Mouse (Mus musculus) lung, postnatal 25 days (tissue): ENCODE results near the gene 4930564D02Rik.

Source experiments
- DNase-seq: peaks from one replicate; pipeline ENCODE4 v3.0.0; 2022; ENCODE audit warnings: low spot score

Gene 4930564D02Rik

DNA sequence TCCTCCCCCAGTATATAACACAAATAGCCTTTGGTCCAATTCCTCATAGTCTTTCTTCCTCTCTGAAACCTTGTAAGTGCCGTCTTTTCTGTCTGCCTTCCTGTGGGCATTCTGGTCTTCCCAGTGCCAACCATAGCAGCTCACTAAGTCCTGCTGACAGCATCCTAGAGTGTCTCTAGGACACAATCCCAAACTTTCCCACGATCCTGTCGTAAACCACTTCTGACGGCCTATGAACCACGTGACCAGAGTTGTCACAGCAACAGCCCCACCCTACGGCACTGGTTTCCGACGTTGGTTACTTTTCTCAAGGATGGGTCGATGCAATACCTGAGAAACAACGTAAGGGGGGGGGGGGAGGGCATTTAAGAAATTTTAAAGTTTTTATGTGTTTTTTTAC is at the start of gene 4930564D02Rik:
Gene 4930564D02Rik (plus strand): TSS at position 301 of the 400 bp plus-strand sequence.
- DNase-seq = no peak

DNA sequence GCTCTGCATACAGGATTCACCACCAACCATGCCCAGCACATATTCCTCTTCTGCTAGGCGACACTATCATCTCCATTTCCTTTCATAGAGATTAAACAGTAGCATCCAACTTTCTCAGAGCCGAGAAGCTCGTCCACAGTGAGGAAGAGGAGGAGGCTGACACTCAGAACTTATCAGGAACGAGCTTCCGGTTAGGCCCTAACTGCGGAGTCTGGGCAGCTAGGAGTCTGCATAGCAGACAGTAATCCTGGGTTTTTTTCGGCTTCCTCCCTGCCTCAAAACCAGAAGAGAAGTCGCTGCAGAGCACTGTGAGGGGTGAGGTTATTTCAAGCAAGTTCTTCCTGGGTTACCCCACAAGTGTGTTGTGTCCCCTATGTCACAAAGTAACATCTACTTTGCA is 49.3 kb upstream of the 4930564D02Rik start:
- DNase-seq = no peak

DNA sequence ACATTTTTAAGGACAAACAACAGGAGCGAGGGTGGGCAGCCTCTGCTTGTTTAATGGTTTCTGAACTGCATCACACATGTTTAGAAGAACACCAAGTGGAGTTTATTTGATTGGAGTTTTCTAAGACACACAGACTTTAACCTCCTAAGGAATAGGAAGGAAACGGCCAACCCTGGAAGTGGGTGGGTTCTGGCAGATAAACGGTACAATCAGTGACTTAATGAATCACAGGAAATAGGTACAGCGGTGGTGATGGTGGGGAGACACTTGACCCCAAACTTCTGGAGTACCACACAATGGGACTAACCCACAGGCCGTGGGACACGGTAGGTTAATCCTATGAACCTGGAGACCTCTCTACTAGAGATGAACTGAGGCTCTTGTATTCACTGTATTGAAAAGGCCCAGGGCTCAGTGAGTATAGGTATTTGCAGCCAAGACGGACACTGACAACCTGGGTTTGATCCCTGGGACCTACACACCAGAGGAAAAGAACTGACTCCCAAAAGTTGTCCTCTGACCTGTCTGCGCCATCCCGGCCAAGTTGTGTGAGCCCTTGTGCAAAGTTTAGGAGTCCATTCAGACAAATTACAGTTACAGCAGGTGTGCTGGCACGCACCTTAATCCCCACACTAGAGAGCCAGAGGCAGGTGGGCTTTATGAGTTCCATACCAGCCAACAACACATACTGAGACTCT is 48.4 kb upstream of the 4930564D02Rik start:
- peak; percentile 77 for DNase-seq

DNA sequence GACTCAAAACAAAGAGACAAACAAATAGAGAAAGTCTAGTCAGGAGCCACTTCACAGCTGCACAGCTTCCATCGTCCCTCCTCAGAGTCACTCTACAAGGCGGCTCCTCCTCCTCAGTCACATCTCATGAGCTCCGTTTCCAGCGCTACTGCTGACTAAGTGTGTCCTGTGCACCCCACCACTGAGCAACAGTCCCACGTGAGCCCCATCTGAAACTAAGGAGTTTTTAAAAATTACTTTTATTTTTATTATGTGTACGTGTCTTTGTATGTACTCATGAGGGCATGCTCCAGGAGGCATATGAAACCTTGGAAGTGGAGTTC is 47.9 kb upstream of the 4930564D02Rik start:
- DNase-seq = no peak

DNA sequence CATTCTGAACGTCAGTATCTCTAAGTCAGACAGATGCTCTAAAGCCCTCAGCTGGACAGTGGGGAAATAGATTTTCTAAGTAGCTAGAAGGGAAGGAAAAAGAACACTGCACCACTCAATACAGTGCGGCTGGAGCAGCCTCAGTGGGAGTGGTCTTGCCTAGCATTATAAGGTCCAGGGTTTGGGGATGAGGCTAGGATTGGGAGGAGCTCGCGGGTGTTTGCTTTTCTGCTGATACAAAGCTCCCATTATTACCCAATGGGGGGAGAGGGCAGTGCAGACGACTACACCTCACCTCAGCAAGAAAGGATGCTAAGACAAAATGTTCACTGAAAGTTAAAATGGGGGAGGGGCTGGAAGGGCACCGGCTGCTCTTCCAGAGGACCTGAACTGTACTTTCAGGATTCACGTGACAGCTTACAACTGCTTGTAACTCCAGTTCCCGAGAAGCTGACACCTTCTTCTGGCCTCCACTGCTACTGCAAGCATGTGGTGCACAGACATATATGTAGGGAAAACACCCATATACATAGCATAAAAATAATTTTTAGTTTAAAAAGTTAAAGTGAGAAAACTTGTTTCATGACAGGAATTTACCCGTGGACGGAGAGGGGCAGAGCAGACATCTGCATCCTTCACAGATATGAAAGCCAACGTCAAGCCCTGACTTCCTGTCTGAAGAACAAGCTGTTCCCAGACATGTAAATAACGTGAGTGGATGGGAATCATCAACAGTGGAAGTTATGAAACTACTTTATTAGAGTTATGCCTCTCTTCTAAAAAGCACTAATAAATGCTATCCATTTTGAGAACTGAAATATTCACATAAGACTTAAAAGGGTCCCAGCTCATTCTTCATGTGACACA is 46.6 kb upstream of the 4930564D02Rik start:
- peak; percentile 88 for DNase-seq

DNA sequence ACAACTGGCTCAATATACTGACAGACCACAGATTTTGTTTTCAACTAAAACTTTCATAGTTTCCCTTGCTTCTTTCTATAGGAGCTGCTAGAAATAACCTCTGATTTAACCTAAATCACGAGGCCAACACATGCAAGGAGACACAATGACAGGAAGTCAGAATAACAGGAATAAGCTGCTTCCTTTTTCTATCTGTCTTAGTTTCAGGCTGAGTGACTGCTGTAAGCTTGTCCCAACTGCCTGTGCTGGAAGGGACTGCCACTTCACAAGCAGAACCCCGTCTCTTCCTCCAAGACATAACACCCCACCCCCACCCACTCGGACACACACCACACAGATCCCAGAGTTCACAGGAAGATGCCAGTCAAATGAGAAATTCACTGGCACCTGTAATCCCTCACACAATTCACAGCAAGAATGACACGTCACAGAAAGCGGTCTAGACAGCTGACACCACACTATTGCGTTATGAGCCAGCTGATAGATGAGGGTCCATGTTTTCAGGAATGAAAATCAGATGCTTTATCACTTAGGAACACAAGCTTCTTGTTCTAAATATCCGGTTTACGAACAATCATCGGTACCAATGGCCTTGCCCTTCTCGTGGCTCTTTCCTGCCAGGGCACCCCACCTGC is 43.2 kb upstream of the 4930564D02Rik start:
- no peak for DNase-seq

DNA sequence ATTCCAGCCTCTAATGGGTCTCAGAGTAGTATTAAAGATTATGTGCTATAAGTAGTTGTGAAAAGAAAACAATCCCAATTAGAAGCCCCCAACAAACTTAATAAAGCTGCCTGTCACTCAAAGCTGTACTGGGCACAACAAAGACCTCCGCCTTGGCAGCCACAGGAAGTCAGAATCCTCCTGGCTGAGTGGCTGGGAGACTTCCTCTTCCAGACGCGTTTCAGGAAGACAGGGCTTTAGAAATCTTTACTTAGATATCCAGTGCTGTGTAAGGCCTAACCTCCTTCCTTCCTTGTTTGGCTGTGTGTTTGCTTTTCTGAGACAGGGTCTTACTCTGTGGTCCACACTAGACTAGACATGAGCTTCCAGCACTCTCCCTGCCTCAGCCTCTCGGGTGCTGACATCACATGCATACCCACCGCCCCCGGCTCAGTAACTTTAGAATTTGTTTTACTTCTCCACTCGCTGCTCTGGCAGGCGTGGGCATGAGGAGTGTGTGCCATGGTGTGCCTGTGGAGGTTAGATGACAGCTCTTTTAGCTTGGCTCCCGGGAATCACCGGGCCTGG is 30.3 kb upstream of the 4930564D02Rik start:
- no peak for DNase-seq

DNA sequence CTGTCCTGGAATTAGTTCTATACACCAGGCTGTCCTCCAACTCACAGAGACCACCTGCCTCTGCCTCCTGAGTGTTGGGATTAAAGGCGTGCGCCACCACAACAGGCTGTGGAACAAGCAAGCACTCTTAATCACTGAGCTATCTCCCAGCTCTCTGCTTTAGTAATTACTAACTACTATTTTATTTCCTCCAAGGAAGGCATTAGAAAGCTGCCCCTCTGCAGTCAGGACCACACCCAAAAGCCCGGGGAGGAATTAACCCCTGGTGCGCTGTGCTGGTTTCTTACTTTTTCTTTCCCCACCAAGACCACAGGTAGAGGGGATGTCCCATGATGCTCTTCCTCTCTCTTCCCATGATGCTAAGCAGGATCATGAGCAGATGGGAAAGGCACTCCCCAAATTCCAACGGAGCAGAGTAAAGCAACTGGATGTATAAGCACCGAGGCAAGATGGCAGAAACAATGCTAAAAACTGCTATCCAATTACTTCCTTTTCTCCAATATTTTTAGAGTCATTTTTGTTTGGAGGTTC is 29.3 kb upstream of the 4930564D02Rik start:
- no peak for DNase-seq

DNA sequence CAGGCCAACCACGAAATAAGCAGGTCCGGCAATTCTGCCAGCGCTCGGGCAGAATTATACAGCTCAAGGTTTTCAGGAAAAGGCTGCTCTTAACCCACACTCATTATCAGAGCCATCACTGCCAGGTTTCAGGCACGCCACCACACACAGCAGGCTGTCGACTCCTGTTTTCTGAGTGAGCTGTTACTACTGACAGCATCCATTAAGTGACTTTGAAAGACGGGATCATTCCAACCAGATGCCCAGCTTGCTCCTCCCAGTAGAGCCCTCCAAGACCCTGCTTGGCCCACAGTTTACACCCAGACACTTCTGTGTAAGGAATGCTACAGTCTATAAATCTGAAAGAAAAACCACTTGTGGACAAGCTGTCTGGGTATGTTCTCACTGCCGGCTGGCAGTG is 26.6 kb upstream of the 4930564D02Rik start:
- no peak for DNase-seq

DNA sequence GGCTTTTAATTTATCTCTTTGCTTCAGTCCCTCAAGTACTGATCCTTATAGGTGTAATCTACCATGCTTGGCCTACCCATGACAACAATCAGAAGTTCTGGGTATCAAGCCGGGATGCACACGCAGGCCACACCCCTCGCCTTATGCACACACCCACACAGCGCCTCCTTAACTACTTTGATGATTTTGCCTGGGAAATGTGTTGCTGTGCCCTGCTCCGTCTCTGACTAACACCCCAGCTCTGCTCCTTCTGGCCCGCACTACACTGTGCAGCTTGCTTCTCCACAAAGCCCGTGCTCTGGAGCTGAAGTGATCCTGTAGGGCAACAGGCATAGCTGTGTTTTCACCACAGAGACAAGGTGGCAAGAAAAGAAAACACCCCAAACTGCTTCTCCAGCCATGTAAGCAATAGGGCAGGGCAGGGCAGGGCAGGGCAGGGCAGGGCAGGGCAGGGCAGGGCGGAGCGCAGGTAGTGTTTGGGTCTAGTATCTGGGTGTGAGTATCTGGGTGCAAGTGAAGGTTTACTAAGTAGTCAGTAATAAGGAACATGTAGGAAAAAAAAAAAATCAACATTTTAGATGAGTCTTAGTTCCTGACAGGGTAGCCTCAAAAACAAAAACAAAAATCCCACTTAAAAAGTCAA is 25.5 kb upstream of the 4930564D02Rik start:
- DNase-seq = no peak

DNA sequence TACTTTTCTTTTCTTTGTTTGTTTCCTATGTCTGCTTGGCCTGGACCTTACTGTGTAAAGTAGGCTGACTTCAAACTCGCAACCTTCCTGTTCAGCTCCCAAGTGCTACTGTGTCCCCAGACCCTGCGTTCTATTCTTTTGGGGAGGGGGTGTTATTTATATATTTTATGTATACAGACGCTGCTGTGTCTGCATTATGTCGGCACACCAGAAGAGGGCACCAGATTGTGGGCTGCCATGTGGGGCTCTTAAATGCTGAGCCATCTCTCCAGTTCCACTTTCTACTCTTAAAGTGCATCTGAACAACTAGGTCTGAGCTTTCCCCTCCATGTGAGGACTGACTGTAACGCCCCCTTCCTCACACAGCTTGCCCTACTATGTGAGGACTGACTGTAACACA is 22.9 kb upstream of the 4930564D02Rik start:
- DNase-seq = no peak

DNA sequence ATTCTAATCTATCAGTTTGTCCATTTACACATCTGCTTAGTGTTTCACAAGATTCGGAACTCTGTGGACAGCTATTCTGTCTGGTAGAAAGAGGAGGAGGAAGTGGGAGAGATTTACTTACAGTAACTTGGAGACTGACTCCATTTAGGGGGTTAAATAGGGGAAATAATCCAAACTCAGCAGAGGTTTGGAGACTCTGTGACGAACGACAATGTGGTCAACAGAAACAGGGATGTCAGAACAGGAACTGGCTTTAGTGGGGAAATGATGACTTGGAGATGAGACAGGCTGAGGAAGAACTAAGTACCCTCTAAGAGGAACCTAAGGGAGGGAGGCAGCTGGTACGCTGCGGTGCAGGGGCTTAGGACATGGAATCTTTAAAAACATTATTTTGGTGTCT is 19.8 kb upstream of the 4930564D02Rik start:
- DNase-seq = no peak

DNA sequence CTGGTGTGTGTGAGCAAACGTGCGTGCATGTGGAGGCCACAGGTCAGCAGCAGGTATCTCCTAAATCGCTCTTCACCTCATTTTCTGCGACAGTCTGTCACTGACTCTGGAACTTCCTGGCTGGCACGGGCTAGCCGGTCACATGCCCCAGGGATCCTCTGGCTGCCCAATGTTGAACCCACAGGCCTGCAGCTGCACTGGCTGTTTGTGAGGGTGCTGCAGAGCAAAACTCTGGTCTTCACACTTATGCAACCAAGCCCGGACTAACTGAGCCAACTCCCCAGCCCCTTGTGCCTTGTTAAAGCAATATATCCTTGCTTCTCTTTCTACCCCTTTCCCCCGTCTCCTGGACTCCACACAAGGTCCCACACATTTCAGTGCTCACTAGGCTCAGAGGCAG is 19.0 kb upstream of the 4930564D02Rik start:
- peak; percentile 72 for DNase-seq

DNA sequence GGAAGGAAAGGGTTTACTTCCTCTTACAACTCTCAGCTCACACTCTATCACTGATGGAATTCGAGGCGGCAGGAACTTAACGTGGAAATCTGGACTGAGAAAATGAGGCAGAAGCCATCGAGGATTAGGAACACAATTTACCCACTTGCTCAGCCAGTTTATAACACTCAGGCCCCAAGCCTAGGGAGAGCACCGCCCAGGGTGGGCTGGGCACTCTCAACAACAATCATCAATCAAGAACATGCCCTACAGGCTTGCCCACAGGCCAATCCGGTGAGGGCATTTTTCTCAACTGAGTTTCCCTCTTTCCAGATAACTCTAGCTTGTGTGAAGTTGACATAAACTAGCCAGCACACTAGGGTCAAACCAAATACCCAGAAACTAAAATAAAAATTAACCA is 16.8 kb upstream of the 4930564D02Rik start:
- DNase-seq = no peak

DNA sequence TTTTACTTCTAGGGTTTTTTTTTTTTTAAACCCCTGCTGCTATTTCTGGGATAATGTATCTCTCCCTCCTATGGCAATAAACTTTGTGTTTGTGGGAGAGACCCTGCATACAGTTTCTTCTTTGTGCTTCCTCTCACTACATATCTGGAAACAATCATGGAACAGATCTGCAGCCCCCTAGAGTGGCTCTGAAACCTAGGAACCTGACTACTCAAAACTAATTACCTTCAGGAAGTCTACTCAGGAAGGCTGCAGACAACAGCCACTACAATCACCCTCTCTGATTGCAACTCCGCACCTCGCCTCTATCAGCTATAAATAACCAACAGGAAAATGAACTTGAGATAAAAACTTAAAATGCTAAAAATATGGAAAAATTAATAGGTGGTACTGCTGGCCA is 15.5 kb upstream of the 4930564D02Rik start:
- DNase-seq = no peak

DNA sequence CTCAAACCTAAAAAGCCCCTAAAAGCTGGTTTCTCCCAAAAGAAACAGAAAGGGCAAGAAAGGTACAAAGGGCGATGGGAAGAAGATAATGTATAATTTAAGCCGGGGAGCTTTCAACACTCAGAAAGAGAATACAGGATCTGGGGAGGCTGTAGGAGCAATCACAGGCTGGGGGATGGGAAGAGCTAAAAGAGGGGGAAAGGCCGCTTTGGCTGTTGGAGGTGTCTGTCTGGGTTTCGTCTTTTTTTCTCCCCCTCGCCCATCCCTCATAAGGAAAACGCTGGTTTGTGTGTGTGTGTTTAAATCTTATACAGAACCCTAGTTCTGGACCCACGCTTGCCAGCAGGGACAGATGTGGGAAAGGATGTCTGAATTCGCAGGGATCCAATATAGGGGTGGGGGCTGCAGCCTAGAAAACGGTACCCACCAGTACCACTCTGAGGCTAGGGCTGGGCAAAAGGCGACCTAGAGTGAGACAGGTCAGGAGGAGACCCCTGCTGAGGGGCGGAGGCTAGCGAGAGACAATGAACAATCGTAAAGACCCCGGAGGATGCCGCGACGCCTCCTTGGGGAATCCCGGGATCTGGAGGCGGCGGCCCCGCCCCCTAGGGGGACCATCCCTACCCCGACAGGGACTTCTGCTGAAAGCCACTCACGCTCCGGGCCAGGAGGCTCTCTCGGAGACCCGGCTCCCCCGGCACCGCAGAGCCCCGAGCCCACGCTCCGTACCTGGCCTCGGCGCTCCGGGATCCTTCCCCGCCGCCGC is 14.3 kb upstream of the 4930564D02Rik start:
- DNase-seq = no peak

DNA sequence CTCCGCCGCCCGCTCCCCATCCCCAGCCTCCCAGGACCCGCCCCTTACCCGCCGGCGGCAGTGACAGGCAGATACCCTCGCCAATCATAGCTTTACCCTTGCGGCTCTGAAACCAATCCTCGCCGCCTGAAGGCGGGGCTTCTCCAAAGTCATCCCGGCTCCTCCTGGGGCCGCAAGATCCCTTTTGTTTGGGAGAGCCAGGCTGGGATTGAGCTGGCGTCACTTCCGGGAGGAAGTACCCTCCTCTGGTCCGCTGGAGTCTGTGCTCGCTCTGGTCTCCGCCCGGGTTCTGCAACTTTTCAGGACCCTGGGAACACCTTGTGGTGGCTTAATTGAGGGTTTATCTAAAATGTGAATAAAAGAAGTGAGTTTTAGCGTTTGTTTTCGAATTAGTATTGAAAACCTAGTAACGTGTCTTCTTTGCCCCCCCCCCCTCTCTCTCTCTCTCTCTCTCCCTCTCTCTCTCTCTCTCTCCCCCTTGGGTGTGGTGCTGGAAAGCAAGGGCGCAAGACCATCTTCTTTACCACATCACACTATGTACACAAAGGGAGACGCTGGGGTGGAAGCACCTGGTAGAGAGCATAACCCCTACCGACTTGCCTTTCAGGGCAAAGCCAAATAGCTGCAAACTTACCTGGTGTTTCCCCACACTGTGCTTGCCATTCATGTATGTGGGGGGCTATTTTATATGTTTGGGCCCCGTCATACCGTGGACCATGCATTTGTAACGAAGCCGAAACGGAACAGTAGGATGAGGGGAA is 13.5 kb upstream of the 4930564D02Rik start, which contains the start of gene Cttnbp2nl:
Gene Cttnbp2nl (minus strand): TSS at position 210 of the 761 bp plus-strand sequence.
- DNase-seq = peak; percentile 98

DNA sequence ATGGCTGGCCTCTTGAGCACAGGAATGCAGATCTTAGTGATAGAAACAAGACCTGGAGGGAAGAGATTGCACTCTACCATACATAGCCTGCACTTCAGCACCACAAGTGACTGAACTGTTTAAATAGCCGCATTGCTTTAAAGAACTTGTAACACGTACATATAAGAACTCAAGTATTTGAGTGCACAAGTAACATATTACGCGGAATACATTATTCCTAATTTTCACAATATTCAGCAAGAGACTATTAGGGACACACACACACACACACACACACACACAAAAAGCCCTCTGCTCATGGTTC is 13.0 kb upstream of the 4930564D02Rik start:
- DNase-seq = no peak

DNA sequence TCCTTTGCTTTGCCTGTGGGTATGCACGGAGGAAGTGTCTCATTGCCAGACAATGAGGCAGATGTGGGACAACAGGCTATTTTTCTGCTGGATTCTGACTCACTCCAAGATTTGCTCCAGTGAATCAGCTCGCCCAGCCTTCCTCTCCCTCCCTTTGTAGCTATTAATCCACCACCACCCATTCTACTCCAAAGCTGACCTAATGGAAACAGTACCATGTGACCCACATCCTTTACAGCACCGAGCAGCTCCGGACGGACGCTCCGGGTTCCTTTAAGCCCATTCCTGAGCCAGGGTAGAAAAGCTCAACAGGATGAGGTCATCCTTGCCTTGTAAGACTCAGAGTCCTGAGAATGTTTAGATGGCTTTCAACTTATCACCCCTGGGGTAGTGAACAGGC is 11.7 kb upstream of the 4930564D02Rik start:
- peak; percentile 94 for DNase-seq

DNA sequence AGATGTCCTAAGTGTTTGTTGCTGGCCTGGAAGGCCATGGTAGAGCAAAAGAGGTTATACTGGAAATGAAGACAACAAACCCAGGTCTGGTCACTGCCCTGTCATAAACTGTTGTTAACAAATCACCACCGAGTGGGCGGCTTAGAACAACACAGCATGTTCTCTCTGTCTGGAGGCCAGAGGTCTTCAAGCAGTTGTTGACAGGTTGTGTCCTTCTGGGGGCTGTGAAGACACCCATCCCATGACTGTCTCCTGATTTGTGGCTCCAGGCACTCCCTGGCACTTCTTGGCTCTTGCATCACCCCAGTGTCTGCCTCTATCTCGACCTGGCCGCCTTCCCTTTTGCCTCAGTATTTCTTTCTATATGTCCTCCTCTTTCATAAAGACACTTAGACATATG is 11.0 kb upstream of the 4930564D02Rik start:
- peak; percentile 64 for DNase-seq
